Mouse (Mus musculus) fat pad, adult 2 months (tissue): ENCODE data around the gene Myadm.

ENCODE experiments used
- DNase-seq: peaks from one replicate; pipeline ENCODE4 v3.0.0-alpha.2; 2011; ENCODE audit warnings: low read depth, low spot score; ENCODE audit errors: extremely low read depth

The Myadm gene

GRCm38 (mm10) chr7:3314121-3314520 is 25.2 kb downstream of the Myadm start:
- DNase-seq, result no peak

DNA sequence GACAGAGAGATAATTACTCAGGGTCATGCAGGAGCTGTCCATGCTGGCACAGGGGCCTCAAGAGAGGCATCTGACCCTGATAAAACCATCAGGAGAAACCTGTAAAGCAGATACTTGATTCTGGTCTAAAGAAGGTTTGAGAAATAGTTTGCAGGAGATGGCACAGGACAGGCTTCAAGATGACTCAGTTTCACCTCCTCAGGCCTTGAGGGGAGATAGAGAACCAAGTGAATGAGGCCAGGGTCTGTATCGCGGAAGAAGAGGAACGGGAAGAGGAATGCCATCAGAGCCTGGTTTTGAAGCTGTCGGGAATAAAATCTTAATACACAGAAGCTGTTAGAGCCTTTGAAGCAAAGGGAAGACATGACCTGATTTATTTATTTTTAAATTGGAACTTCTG is 28.8 kb downstream of the Myadm start:
- no peak for DNase-seq

DNA sequence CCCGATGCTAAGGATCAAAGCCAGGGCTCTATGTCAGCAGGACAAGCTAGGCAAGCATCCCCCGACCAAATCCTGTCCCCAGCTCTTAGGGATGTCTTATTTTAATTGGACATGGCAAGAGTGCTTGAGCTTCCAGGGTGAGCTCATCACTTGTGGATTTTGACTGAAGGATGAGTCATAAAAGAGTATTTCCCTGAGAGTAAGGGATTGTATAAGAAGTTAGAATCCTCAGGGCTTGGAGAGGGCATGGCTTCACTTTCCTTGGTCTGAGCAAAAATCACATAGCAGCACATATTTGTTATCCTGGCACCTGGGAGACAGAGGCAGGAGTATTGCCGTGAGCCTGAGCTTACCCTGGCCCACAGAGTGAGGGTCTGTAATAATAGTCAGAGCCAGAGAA is 32.0 kb downstream of the Myadm start:
- DNase-seq, result no peak

DNA sequence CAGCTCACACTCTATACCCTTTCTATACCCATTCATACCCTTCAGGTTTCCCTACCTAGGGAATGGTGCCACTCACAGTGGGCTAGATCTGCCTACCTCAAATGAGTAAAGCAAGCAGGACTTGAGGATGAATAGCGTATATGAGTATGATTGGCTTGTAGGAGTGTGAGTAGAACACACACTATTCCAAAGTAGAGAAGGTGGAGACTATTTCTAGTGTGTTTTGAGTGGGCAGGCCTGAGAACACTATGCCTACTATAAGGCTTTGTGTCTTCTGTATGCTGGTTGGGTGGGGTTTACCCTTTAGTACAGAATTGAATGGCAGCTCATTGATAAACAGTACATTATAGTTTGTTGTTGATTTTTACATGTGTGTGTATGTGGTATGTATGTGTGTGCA is 34.9 kb downstream of the Myadm start:
- no peak for DNase-seq

DNA sequence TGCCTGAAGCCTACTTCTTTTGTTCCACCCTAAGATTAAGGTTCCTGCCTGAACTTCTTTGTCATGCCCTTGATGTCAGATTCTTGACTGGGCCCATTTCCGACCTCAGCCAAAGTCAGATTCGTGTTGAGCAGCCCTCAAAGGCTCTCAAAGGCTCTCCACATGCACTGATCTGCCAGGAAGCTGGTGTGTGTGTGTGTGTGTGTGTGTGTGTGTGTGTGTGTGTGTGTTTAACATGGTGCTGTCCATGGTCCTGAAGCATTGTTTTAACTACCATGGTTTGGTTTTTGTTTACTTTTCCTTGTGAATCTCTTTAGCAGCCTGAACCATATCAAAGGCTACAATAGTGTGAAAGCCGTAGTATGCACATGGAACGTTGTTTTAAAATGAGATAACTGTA is 39.1 kb downstream of the Myadm start:
- DNase-seq, result no peak

DNA sequence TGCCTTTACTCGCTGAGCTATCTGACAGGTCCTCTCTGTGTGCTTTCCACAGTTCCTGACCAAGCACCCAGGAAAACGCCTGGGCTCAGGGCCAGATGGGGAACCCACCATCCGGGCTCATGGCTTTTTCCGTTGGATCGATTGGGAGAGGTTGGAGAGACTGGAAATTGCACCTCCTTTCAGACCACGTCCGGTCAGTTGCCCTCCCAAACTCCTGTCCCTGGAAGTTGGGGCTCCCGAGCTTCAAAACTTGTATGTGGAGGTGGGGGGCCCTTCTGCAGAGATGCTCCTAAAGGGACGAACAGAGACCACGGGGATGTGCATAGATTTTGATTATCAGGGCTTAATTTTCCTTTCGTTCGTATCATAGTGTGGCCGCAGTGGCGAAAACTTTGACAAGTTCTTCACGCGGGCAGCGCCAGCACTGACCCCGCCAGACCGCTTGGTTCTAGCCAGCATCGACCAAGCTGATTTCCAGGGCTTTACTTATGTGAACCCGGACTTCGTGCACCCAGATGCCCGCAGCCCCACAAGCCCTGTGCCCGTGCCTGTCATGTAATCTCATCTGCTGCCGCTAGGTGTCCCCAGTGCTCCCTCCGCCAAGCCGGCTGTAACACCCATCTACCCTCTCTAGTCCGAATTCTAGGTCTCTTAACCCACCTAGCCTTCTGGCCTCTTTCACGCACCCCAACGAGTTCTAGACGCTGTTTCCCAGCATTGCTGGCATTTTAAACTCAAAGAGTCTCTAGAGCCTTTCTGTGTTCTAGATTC is 41.1 kb downstream of the Myadm start:
- DNase-seq, result no peak

DNA sequence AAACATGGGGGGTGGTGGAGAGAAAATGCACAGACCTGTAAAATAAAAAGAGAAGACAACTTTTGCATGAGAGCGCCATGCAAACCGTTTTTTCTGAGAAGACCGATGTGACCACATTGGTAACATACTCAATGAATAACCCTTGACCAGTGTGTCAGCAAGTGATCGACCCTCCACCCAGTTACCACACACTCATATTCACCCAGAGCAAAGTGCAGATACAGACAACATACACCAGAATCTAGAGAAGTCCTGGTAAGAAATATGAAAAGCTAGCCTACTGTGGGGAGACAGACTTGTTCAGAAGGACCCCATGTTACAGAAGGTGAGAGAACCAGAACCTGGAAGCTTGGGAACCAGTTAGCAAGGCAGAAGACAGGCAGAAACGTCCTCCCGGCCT is 42.3 kb downstream of the Myadm start:
- DNase-seq, result no peak

GRCm38 (mm10) chr7:3331581-3332223 is 42.8 kb downstream of the Myadm start:
- DNase-seq, result no peak

- DNase-seq, result no peak
Measured at GRCm38 (mm10) chr7:3332224-3332615, 43.3 kb downstream of the Myadm start.

- DNase-seq, result no peak
Measured at GRCm38 (mm10) chr7:3332619-3333521, 44.0 kb downstream of the Myadm start, which contains the start of gene Cacng7. Gene Cacng7 (plus strand): TSS chr7:3332955.

DNA sequence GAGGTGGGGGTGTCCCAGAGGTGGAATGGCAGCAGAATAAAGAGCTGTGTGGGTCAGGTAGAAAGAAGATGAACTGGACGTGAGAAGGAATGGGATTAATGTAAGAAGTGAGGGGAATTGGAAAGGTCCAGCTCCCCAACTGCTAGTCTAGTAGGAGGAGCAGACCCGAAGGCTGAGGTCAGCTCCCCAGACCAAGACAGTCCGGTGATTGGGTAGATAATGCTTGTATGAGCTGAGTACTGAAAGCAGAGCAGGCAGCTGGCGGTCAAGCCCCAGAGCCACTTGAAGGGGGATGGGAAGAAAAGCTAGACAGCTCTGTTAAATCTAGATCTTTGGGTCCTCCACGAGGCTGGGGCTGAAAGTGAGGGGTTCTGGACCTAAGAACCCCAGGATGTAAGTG is 44.7 kb downstream of the Myadm start:
- DNase-seq, result no peak

DNA sequence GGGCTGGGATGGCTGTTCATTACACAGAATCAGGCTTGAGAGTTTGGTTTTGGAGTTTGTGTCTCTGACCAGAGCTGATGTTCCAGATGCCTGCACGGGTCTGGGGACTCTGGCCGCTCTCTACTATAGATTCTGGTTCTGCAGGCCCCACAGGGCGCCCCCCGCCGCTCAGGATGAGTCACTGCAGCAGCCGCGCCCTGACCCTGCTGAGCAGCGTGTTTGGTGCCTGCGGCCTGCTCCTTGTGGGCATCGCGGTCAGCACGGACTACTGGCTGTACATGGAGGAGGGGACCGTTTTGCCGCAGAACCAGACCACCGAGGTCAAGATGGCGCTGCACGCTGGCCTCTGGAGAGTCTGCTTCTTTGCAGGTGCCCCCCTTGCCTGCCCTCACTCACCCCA is 47.5 kb downstream of the Myadm start:
- no peak for DNase-seq

GRCm38 (mm10) chr7:3338286-3338935 is 49.5 kb downstream of the Myadm start:
- no peak for DNase-seq

DNA sequence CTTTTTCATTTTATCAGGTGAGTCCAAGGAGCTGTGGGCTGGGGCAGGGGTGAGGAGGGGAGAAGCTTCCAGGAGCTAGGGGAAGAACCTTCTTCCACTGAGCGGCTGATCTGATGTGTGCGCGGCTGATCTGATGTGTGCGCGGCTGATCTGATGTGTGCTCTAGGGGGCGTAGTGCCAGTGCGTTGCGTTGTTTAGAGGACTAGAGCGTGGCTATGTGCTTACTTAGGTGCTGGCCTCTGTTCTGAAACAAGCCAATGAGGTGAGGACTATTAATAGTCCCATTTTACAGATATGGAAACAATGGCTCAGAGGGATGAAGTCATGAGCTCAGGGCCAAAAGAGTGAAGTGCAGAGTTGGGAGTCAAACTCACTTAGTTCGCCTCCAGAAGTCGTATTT is 50.1 kb downstream of the Myadm start:
- DNase-seq, result no peak

- no peak for DNase-seq
Measured at GRCm38 (mm10) chr7:3343861-3344260, 55.0 kb downstream of the Myadm start.

GRCm38 (mm10) chr7:3345301-3345700 is 56.4 kb downstream of the Myadm start:
- no peak for DNase-seq

DNA sequence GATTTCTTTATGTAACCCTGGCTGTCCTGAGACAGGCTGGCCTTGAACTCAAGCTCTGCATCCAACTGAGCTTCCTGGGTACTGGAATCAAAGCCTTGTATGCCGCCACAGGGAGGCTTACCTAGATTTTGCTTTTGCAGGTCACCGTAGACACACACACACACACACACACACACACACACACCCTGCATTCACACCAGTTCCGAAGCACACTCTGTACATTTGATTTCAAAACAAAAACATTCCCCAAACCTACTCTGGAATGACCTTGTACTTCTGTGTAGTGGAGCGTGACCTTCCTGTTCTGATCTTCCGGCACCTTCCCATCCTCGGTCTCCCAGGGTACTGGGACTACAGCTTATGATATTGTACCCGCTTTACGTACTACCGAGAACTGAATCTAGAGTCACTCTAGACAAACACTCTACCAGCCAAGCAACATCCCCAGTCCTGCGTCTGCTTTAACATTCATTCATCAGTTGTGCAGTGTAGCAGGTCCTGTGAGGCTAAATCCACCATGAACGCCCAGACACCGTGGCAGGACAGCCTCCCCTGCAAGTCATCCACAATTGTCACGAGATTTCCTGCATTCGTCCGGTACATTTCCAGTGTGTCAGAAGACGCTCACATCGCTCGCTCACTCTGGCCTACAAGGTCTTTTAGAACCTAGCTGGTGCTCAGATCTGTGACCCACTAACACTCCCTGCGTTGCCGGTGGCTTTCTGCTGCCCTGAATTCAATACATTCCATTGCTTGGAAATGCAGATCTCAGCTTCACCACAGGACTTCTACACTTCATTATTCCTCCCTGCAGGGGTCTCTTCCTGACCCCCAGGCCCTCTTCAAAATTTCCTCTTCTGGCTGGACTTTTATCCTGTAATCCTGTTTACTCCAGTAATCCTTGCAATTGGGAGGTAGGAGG is 58.7 kb downstream of the Myadm start:
- no peak for DNase-seq

DNA sequence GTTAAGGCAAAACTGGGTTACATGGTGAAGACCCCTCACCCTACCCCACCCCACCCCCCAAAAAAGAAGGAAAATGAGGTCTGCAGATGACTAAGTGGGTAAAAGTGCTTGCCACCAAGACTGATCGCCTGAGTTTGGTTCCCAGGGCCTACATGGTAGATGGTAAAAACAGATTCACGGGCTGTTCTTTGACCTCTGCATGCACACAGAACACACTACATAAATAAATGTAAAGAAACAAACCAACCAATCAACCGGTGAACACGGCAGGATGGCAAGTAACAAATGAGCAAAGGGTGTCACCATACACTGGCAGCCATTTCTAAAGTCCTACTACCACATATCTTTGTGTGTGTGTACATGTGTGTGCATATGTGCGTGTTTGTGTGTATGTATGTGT is 59.4 kb downstream of the Myadm start:
- DNase-seq, result no peak

- DNase-seq, result no peak
Measured at GRCm38 (mm10) chr7:3349775-3350174, 60.9 kb downstream of the Myadm start.
